Mouse (Mus musculus) brain, adult 2 months (tissue): ENCODE data around the gene Pecr.
"Not testable (repeated sequence)": the region's sequence is repeated elsewhere in the genome, so short reads cannot be mapped to it uniquely, and the experiment has no call there.

ENCODE experiments used
- DNase-seq: peaks from one replicate; pipeline ENCODE4 v3.0.0; 2011; ENCODE audit warnings: low read depth, low spot score

Pecr gene

GRCm38 (mm10) chr1:72288527-72289150 is 4.5 kb upstream of the Pecr start:
- DNase-seq = no peak

- no peak for DNase-seq
Measured at GRCm38 (mm10) chr1:72287893-72288292, 3.8 kb upstream of the Pecr start.

GRCm38 (mm10) chr1:72286904-72287303 is 2.8 kb upstream of the Pecr start:
- peak; percentile 34 for DNase-seq

GRCm38 (mm10) chr1:72284539-72284938 is 425 bp upstream of the Pecr start:
- peak; percentile 61 for DNase-seq

GRCm38 (mm10) chr1:72282604-72283003 is 1.5 kb downstream of the Pecr start:
- DNase-seq = no peak

GRCm38 (mm10) chr1:72278085-72278484 is 6.0 kb downstream of the Pecr start:
- peak; percentile 65 for DNase-seq

- DNase-seq = no peak
Measured at GRCm38 (mm10) chr1:72263099-72263498, 21.0 kb downstream of the Pecr start.

- peak; percentile 61 for DNase-seq
Measured at GRCm38 (mm10) chr1:72256381-72257256, 27.5 kb downstream of the Pecr start.

GRCm38 (mm10) chr1:72255854-72256175 is 28.3 kb downstream of the Pecr start:
- DNase-seq = peak; percentile 53

GRCm38 (mm10) chr1:72255062-72255853 is 28.9 kb downstream of the Pecr start:
- DNase-seq = peak; percentile 89

- DNase-seq = peak; percentile 94
Measured at GRCm38 (mm10) chr1:72254545-72255061, 29.5 kb downstream of the Pecr start.

GRCm38 (mm10) chr1:72253881-72254491 is 30.1 kb downstream of the Pecr start:
- peak; percentile 48 for DNase-seq

GRCm38 (mm10) chr1:72251806-72252205 is 32.3 kb downstream of the Pecr start:
- DNase-seq = no peak

- not testable (repeated sequence) for DNase-seq
Measured at GRCm38 (mm10) chr1:72248226-72248737, 35.8 kb downstream of the Pecr start.

- DNase-seq = peak; percentile 87
Measured at GRCm38 (mm10) chr1:72244317-72245036, 39.6 kb downstream of the Pecr start.

- peak; percentile 99 for DNase-seq
Measured at GRCm38 (mm10) chr1:72243656-72244316, 40.3 kb downstream of the Pecr start.

- no peak for DNase-seq
Measured at GRCm38 (mm10) chr1:72242581-72243143, 41.5 kb downstream of the Pecr start.

GRCm38 (mm10) chr1:72239113-72239512 is 45.0 kb downstream of the Pecr start:
- DNase-seq = not testable (repeated sequence)

- DNase-seq = no peak
Measured at GRCm38 (mm10) chr1:72238016-72238580, 46.0 kb downstream of the Pecr start.
